Mouse (Mus musculus) kidney, postnatal 0 days (tissue): ENCODE results near the gene Crtc3. TPM values are rescaled to one million over a fixed set of nuclear protein-coding genes. Genes with fewer than 3 reads are reported as not detected.

Experiments used
- ATAC-seq: fragments of 200-750 bp; cut with Nextera tagmentation; replicated peaks from 2 replicates; pipeline ENCODE4 v1.8.0; 2017; ENCODE audit warnings: low read depth, moderate number of reproducible peaks, moderate TSS enrichment, moderate library complexity; ENCODE audit not compliant: low FRiP score
- DNase-seq: peaks from one replicate; pipeline ENCODE4 v3.0.0-alpha.2; 2016; ENCODE audit warnings: low spot score
- H3K27ac ChIP-seq: fragments of 300-500 bp; sonication (generic); 2 replicates; pipeline ENCODE4 v1.5.1; 2014; ENCODE audit warnings: mild to moderate bottlenecking
- H3K27me3 ChIP-seq: fragments of 300-500 bp; sonication (generic); 2 replicates; pipeline ENCODE4 v1.6.1; 2014; ENCODE audit warnings: low read length, mixed read lengths; ENCODE audit not compliant: insufficient read depth
- H3K36me3 ChIP-seq: fragments of 300-500 bp; sonication (generic); 2 replicates; pipeline ENCODE4 v1.6.1; 2014; ENCODE audit warnings: low read length, mixed read lengths; ENCODE audit not compliant: insufficient read depth
- H3K4me1 ChIP-seq: fragments of 300-500 bp; sonication (generic); replicated peaks from 2 replicates; pipeline ENCODE4 v1.6.1; 2014; ENCODE audit warnings: antibody characterized with exemption, low read length, mixed read lengths; ENCODE audit not compliant: insufficient read depth
- H3K4me2 ChIP-seq: fragments of 300-500 bp; sonication (generic); 2 replicates; pipeline ENCODE4 v1.6.1; 2014; ENCODE audit warnings: mild to moderate bottlenecking, low read length, moderate library complexity, mixed read lengths
- H3K4me3 ChIP-seq: fragments of 300-500 bp; sonication (generic); replicated peaks from 2 replicates; pipeline ENCODE4 v1.5.1; 2014; ENCODE audit warnings: low read depth, low read length
- H3K9ac ChIP-seq: fragments of 300-500 bp; sonication (generic); 2 replicates; pipeline ENCODE4 v1.6.1; 2014; ENCODE audit warnings: low read depth, low read length
- H3K9me3 ChIP-seq: fragments of 300-500 bp; sonication (generic); replicated peaks from 2 replicates; pipeline ENCODE4 v1.6.1; 2016; ENCODE audit warnings: low read length, inconsistent platforms, mixed read lengths
- CTCF ChIP-seq: IDR thresholded peaks from 2 replicates; pipeline ENCODE4 v1.5.1; 2016; ENCODE audit warnings: antibody characterized with exemption, low read depth, mild to moderate bottlenecking, moderate library complexity
- WGBS: fragments of 180-500 bp; shearing (Covaris S2); extraction: QIAGEN DNeasy Blood & Tissue Kit; methylation state at CpG from one replicate; pipeline ENCODE4 v1.1.7; 2014; 5-methylcytosine and 5-hydroxymethylcytosine counted together
- polyA plus RNA-seq: library from polyadenylated mRNA; unstranded; fragments of >200 nt; fragmentation: Nextera tagmentation; extraction: Ambion mirVana; gene quantifications from 2 replicates; pipeline ENCODE4 v1.2.1, GENCODE M21; 2015

The Crtc3 gene
- polyA plus RNA-seq, 1 experiment from 2014 or later, result 18.5 TPM

DNA sequence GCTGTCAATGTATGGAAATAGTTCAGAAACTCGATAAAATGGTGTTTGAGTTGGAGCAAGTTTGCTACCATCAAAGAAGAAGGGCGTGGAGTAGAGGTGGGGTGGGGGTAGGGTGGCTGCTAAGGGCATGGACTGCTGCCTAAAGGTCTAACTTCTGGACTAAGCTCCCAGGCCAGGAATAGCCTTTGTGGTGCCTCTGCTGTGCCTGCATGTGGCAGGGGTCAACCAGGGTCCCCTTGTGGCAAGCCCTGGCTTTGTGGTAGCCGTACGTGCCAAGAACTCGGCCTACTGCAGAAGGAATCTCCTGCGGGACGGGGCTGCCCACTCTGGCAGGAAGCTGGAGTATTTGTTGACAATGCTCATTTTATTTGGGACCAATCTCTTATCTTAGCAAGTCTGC is 62.8 kb downstream of the Crtc3 start:
- 86% methylated on average over 7 of the region's 7 CpGs for WGBS
- DNase-seq (no peak), ATAC-seq (no peak)
- Histone ChIP-seq H3K9ac (no peak overlapping the region), H3K36me3 (0 out of 2 replicates have a peak, but pooled peaks cover 6% of the 10 kb centered on the region), H3K4me2 (no peak overlapping the region), H3K4me1 (peaks cover 19% of the 10 kb centered on the region), H3K4me3 (no peak overlapping the region), H3K27me3 (no peaks in the 10 kb centered on the region), H3K27ac (no peak overlapping the region), H3K9me3 (no peaks in the 10 kb centered on the region)
- no peak for TF ChIP-seq CTCF

DNA sequence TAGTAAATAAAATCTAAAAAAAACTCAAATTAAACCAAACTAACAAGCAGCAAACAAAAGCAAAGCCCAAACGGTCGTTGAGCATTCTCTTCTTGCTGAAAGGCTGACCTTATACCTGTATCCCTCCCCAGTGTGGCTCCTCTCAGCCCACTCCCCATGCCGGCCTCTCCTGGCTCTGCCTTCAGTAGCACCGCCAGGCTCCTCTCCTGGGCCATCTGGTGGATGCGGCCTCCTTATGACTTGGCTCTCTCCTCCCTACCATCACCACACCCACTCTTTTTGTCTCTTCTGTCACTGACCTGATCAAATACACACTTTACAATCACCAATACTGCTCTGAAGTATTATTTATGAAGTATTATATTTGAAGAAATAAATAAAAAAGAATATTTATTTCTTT is 65.4 kb downstream of the Crtc3 start:
- no peaks in the 10 kb centered on the region for H3K9me3 ChIP-seq
- no peaks in the 10 kb centered on the region for H3K27me3 ChIP-seq
- ATAC-seq (no peak), DNase-seq (no peak)
- H3K4me1 ChIP-seq, result peaks cover 3% of the 10 kb centered on the region
- no peak overlapping the region for H3K4me3 ChIP-seq
- H3K36me3 ChIP-seq, result 0 out of 2 replicates have a peak, but pooled peaks cover 6% of the 10 kb centered on the region
- no peak for TF ChIP-seq CTCF
- no peak overlapping the region for H3K4me2 ChIP-seq
- WGBS, result 83% methylated on average over 5 of the region's 5 CpGs
- no peak overlapping the region for H3K27ac ChIP-seq
- no peak overlapping the region for H3K9ac ChIP-seq

DNA sequence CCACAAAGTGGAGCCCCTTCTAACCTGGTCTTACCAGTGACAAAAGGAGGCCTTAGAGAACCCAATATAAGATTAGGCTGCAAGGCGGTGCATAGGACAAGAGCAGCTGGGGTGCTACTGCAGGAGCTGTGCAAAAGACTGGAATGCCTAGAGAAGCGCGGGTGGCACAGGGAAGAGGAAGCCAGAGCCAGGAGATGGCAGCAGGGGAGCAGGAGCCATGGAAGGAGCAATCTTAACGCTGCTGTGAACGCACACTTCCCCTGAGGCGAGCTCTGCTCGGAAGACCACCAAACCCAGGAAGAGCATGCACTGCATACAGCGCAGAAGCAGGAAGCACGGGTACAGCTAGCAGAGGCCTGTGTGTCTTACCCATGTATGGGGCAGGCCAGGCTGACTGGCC is 72.6 kb downstream of the Crtc3 start:
- DNase-seq, result no peak
- no peak overlapping the region for H3K27ac ChIP-seq
- TF ChIP-seq CTCF, result peak; percentile 36; the same call in 1 of the 2 replicates
- 69% methylated on average over 9 of the region's 9 CpGs for WGBS
- H3K4me3 ChIP-seq, result no peak overlapping the region
- no peak overlapping the region for H3K9ac ChIP-seq
- H3K36me3 ChIP-seq, result 0 out of 2 replicates have a peak, but pooled peaks cover 3% of the 10 kb centered on the region
- H3K27me3 ChIP-seq, result no peaks in the 10 kb centered on the region
- no peak for ATAC-seq
- H3K9me3 ChIP-seq, result no peaks in the 10 kb centered on the region
- peaks cover 23% of the 10 kb centered on the region for H3K4me1 ChIP-seq
- no peak overlapping the region for H3K4me2 ChIP-seq

DNA sequence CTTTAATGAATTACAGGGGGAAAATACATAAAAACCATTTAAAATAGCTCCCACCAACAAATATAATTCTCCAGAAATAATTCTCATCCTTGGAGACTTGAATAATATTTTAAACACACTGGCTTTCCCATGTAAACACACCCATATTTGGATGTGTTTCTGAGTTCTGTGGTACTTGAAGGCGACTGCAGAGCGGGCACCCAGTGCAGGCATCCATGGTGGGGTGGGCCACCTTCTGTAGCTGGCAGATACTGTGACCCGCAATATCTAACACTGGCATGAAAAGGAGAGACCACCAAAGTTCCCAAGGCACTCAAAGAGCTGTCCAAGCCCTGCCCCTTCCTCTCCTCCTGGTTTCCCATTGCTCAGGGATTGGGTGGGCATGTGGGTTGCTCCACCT is 74.6 kb downstream of the Crtc3 start:
- Histone ChIP-seq H3K4me1 (peaks cover 23% of the 10 kb centered on the region), H3K27ac (no peak overlapping the region), H3K9me3 (no peaks in the 10 kb centered on the region), H3K9ac (no peak overlapping the region), H3K4me2 (no peak overlapping the region), H3K27me3 (no peaks in the 10 kb centered on the region), H3K36me3 (0 out of 2 replicates have a peak, but pooled peaks cover 3% of the 10 kb centered on the region), H3K4me3 (no peak overlapping the region)
- no peak for TF ChIP-seq CTCF
- 94% methylated on average over 3 of the region's 3 CpGs for WGBS
- DNase-seq (no peak), ATAC-seq (no peak)

DNA sequence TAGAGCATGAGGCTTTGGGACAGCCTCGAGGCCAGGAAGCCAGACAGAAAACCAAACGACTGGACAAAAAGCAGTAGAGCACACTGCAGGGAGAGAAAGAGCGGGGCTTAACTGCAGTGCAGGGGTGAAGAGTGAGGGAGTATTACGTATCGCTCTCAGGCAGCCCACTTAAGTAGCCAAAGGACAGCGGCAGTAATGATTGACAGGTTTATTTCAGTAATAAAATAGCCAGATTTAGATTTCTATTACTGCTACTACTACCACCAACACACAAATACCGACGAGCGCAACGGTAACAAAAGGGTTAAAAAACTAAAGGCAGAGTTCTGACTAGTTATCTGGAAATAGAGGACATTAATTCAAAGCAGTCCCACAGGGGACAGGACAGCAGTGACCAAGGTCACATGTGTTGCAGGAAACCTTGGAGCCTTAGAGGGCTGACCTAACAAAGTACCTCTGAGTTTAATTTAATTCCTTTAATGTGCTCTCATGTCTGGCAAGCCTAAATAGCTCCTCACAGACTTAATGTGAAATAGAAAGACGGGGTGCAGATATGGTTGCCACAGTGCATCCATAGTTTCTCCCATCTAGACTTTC is 76.4 kb downstream of the Crtc3 start:
- Histone ChIP-seq H3K4me2 (no peak overlapping the region), H3K4me3 (no peak overlapping the region), H3K4me1 (peaks cover 23% of the 10 kb centered on the region), H3K27me3 (no peaks in the 10 kb centered on the region), H3K9ac (no peak overlapping the region), H3K27ac (peak overlapping the region; percentile 64), H3K9me3 (no peaks in the 10 kb centered on the region), H3K36me3 (0 out of 2 replicates have a peak, but pooled peaks cover 8% of the 10 kb centered on the region)
- ATAC-seq, result no peak; the same call in 1 of the 2 replicates
- TF ChIP-seq CTCF, result no peak
- WGBS, result 13% methylated on average over 11 of the region's 11 CpGs
- peak; percentile 84 for DNase-seq

DNA sequence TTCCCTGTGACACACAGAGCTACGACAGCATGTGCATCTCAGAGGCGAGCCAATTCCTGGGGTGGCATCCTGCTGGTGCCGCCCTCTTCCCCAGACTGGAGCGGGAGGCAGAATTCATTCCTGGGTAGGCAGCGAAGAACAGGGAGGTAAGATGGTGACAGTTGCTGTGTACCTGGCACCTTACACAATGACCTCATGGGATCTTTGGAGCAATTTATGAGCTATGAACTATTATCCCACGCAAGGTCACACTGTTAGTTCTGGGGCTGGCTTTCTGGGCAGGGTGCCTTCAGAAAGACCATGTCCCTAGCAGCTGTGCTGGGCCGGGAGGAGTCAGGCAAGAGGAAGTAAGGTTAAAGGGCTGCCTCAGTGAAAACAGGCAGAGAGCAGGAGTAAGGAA is 77.0 kb downstream of the Crtc3 start:
- Histone ChIP-seq H3K27me3 (no peaks in the 10 kb centered on the region), H3K4me3 (no peak overlapping the region), H3K27ac (peak overlapping the region; percentile 64), H3K9me3 (no peaks in the 10 kb centered on the region), H3K4me1 (peaks cover 23% of the 10 kb centered on the region), H3K9ac (no peak overlapping the region), H3K4me2 (no peak overlapping the region), H3K36me3 (0 out of 2 replicates have a peak, but pooled peaks cover 8% of the 10 kb centered on the region)
- ATAC-seq, result no peak
- peak; percentile 48 for DNase-seq
- WGBS, result 46% methylated on average over 7 of the region's 7 CpGs
- TF ChIP-seq CTCF, result no peak
